Mouse (Mus musculus): ENCODE results near the gene Sfrp2. TPM values are rescaled to one million over a fixed set of nuclear protein-coding genes. Genes with fewer than 3 reads are reported as not detected.

The Sfrp2 gene
- polyA plus RNA-seq, 1 experiment from 2014 or later, result 3.2 TPM

DNA sequence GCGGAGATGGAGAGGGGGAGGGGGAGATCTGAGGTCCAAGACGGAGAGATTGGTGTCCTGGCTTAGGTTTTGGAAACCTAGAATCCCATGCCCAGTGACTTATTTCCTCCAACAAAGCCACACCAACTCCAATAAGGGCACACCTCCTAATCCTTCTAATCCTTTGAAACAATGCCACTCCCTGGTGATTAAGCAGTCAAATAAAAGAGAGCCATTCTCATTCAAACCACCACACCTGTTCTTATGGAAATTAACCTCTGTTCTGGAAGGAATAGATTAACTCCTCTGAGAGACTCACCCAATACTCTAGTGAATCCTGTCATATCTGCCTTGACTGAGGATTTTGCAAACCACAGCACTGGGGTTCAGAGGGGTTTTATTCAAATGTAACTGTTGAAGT is 21.0 kb downstream of the Sfrp2 start:
- no peak overlapping the region for H3K4me3 ChIP-seq (ENCODE audit: low read depth, low read length)
- H3K4me2 ChIP-seq (ENCODE audit: low read depth, low read length), result no peak overlapping the region
- no peaks in the 10 kb centered on the region for H3K4me1 ChIP-seq (ENCODE audit: control insufficient read depth, low read depth, low read length)
- H3K9me3 ChIP-seq (replicated peaks; ENCODE audit: control insufficient read depth, low read length), result no peaks in the 10 kb centered on the region
- WGBS (ENCODE audit: insufficient replicate concordance), result 86% methylated on average over 2 of the region's 2 CpGs
- no peak overlapping the region for H3K9ac ChIP-seq (ENCODE audit: low read depth, low read length)
- no peak for ATAC-seq (ENCODE audit: low read depth)
- H3K27ac ChIP-seq (ENCODE audit: low read length), result no peak overlapping the region
- H3K27me3 ChIP-seq (ENCODE audit: control insufficient read depth, insufficient read depth, low read depth, low read length), result peaks cover 20% of the 10 kb centered on the region
- H3K36me3 ChIP-seq (ENCODE audit: control insufficient read depth, insufficient read depth), result no peaks in the 10 kb centered on the region

DNA sequence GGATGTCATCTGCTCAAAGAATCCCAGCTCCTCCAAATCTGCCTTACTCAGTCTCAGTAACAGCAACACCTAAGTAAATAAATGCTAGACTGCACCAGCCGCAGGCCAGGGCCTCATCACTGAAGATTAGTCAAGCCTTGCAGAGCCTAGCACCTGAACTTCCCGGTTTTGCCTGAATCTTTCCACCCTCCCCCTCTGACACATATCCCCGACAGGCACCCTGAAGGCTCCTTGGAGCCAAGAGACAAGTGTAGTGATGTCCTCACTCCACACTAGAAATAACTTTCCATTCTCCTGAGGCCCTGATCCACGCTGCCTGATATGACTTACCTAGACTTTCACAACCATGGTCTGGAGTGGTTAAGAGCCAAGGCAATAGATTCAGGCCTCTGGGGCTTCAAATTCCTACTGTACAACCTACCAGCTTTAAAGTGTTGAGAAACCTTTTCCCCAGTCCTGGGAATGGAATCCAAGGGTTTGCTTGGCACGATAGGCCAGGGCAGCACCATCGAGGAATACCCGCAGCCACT is 21.7 kb downstream of the Sfrp2 start:
- H3K4me3 ChIP-seq (ENCODE audit: low read depth, low read length), result no peak overlapping the region
- H3K4me1 ChIP-seq (ENCODE audit: control insufficient read depth, low read depth, low read length), result no peaks in the 10 kb centered on the region
- H3K27ac ChIP-seq (ENCODE audit: low read length), result no peak overlapping the region
- no peak overlapping the region for H3K9ac ChIP-seq (ENCODE audit: low read depth, low read length)
- no peaks in the 10 kb centered on the region for H3K36me3 ChIP-seq (ENCODE audit: control insufficient read depth, insufficient read depth)
- peaks cover 20% of the 10 kb centered on the region for H3K27me3 ChIP-seq (ENCODE audit: control insufficient read depth, insufficient read depth, low read depth, low read length)
- no peak overlapping the region for H3K4me2 ChIP-seq (ENCODE audit: low read depth, low read length)
- no peaks in the 10 kb centered on the region for H3K9me3 ChIP-seq (replicated peaks; ENCODE audit: control insufficient read depth, low read length)
- ATAC-seq (ENCODE audit: low read depth), result no peak
- WGBS (ENCODE audit: insufficient replicate concordance), result 68% methylated on average over 7 of the region's 7 CpGs

DNA sequence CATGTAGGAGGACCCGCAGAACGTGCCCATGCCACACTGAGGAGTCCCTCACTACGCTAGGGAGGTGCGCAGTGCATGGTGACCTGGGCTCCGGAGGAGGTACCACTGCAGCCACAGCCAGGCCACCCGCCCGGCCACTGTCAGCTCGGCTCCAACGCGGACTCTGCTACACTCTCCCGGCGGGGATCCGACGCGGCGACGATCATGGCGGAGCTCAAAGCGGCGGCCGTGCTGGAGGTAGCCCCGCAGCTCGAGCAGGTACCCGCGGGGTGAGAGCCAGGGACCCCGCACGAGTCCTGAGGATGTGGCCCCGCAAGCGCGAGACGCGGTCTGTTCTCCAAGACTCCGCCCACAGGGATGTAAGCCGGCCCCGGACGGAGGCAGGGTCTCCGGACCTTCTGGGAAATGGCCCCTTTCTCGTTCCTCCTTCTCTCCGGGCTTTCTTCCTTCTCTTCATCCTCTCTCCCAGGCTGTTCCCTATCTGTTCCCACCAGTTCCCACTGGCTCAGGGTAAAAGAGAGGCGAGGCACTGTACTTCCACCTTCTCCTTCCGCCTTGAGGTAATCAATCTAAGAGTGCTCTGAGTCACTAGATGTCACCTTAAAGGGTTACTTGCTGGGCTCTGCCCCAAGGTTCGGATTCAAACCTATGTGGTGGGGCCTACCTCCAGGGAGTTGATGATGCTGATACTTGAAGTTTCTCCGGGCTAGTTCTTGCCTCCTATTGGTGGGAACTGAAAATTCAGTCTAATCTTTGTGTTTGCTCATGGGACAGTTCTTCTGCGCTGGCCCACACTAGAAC is 23.7 kb downstream of the Sfrp2 start:
- 2% methylated on average over 44 of the region's 44 CpGs for WGBS (ENCODE audit: insufficient replicate concordance)
- H3K4me3 ChIP-seq (ENCODE audit: low read depth, low read length), result peak overlapping the region; percentile 54
- H3K4me2 ChIP-seq (ENCODE audit: low read depth, low read length), result peak overlapping the region; percentile 68
- H3K4me1 ChIP-seq (ENCODE audit: control insufficient read depth, low read depth, low read length), result no peaks in the 10 kb centered on the region
- H3K36me3 ChIP-seq (ENCODE audit: control insufficient read depth, insufficient read depth), result no peaks in the 10 kb centered on the region
- no peaks in the 10 kb centered on the region for H3K9me3 ChIP-seq (replicated peaks; ENCODE audit: control insufficient read depth, low read length)
- ATAC-seq (ENCODE audit: low read depth), result no peak
- H3K9ac ChIP-seq (ENCODE audit: low read depth, low read length), result no peak overlapping the region
- H3K27ac ChIP-seq (ENCODE audit: low read length), result no peak overlapping the region
- H3K27me3 ChIP-seq (ENCODE audit: control insufficient read depth, insufficient read depth, low read depth, low read length), result peaks cover 20% of the 10 kb centered on the region

DNA sequence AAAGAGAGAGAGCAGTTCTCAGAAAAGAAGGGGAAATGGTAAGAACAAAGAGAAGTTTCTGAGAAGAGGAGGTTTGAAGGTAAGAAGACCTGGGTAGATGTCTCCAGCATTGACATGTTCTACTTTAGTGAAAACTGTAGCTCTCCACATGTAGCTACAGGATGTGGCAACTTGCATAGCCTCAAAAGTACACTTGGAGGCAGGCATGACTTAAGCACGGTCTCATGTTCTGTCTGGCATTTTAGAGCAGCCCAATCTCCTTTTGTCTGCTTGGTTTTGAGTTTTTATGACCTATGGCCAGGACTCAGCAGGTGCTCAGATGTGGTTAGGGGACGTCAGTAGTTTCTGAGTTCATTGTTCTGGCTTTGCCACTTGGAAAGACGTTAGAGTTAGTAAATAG is 25.3 kb downstream of the Sfrp2 start:
- H3K9ac ChIP-seq (ENCODE audit: low read depth, low read length), result no peak overlapping the region
- no peak overlapping the region for H3K4me3 ChIP-seq (ENCODE audit: low read depth, low read length)
- peaks cover 20% of the 10 kb centered on the region for H3K27me3 ChIP-seq (ENCODE audit: control insufficient read depth, insufficient read depth, low read depth, low read length)
- no peak overlapping the region for H3K4me2 ChIP-seq (ENCODE audit: low read depth, low read length)
- H3K27ac ChIP-seq (ENCODE audit: low read length), result no peak overlapping the region
- 48% methylated on average over 3 of the region's 3 CpGs for WGBS (ENCODE audit: insufficient replicate concordance)
- H3K4me1 ChIP-seq (ENCODE audit: control insufficient read depth, low read depth, low read length), result no peaks in the 10 kb centered on the region
- ATAC-seq (ENCODE audit: low read depth), result no peak
- H3K9me3 ChIP-seq (replicated peaks; ENCODE audit: control insufficient read depth, low read length), result no peaks in the 10 kb centered on the region
- no peaks in the 10 kb centered on the region for H3K36me3 ChIP-seq (ENCODE audit: control insufficient read depth, insufficient read depth)

DNA sequence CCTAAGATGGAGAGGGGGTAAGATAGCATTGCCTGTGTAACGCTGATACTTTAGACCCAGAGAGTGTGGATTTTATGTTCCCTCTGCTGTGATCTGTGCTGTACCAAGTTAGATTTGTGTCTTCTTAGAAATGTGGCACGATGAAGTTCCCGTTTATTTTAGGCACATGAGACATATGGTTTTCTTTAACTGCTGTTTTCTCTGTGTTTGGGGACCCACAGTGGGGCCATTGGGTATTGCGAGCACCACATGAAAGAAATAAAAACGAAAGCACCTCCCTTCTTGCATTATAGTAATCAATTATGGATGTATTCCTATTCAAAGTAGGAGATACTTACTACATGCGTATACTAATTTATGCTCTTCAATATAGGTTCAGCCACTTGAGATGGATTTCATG is 31.0 kb downstream of the Sfrp2 start:
- Histone ChIP-seq H3K4me1 (ENCODE audit: control insufficient read depth, low read depth, low read length) (no peaks in the 10 kb centered on the region), H3K9ac (ENCODE audit: low read depth, low read length) (no peak overlapping the region), H3K27ac (ENCODE audit: low read length) (no peak overlapping the region), H3K4me3 (ENCODE audit: low read depth, low read length) (no peak overlapping the region), H3K9me3 (replicated peaks; ENCODE audit: control insufficient read depth, low read length) (no peaks in the 10 kb centered on the region), H3K36me3 (ENCODE audit: control insufficient read depth, insufficient read depth) (no peaks in the 10 kb centered on the region), H3K4me2 (ENCODE audit: low read depth, low read length) (no peak overlapping the region), H3K27me3 (ENCODE audit: control insufficient read depth, insufficient read depth, low read depth, low read length) (no peaks in the 10 kb centered on the region)
- WGBS (ENCODE audit: insufficient replicate concordance), result 51% methylated on average over 6 of the region's 6 CpGs
- ATAC-seq (ENCODE audit: low read depth), result no peak

DNA sequence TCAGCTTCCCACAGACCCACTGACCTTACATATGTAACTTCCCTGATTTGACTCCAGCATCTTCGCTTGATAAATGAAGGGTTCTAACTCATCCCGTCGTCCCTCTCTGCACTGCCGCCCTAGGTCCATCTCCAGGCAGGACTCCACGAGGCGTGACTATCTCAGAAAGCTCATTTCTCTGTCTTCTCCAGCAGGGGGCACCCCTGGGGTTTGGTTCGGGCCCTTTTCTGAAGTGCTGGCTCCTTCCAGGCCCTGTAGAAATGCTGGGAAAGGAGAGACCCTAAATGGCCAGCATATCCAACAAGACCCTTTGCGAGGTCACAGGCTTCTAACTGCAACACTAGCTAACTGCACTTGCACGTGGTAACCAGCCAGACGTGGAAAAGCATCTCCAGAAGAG is 31.7 kb downstream of the Sfrp2 start:
- H3K4me1 ChIP-seq (ENCODE audit: control insufficient read depth, low read depth, low read length), result no peaks in the 10 kb centered on the region
- no peaks in the 10 kb centered on the region for H3K36me3 ChIP-seq (ENCODE audit: control insufficient read depth, insufficient read depth)
- no peaks in the 10 kb centered on the region for H3K27me3 ChIP-seq (ENCODE audit: control insufficient read depth, insufficient read depth, low read depth, low read length)
- no peak for ATAC-seq (ENCODE audit: low read depth)
- no peak overlapping the region for H3K9ac ChIP-seq (ENCODE audit: low read depth, low read length)
- WGBS (ENCODE audit: insufficient replicate concordance), result 3% methylated on average over 10 of the region's 10 CpGs
- H3K9me3 ChIP-seq (replicated peaks; ENCODE audit: control insufficient read depth, low read length), result no peaks in the 10 kb centered on the region
- no peak overlapping the region for H3K4me2 ChIP-seq (ENCODE audit: low read depth, low read length)
- H3K27ac ChIP-seq (ENCODE audit: low read length), result no peak overlapping the region
- no peak overlapping the region for H3K4me3 ChIP-seq (ENCODE audit: low read depth, low read length)

DNA sequence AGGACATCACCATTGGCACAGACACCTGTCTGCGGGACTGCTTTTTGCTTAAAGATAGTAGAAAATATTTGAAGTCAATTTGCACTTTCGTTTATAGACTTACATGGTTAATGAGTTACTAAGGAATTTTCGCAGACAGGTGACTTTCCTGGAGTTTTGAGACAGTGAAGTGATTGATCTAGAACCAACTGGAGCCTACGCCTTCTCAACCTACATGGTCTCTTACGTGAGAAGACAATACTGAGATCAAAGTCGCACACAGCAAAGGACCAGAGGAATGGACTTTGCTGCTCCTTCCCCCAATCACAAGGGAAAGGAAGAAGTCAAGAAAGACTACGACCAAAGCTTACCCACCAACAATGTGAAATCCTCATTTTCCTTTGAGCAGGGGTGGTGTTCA is 33.4 kb downstream of the Sfrp2 start:
- no peaks in the 10 kb centered on the region for H3K9me3 ChIP-seq (replicated peaks; ENCODE audit: control insufficient read depth, low read length)
- no peaks in the 10 kb centered on the region for H3K27me3 ChIP-seq (ENCODE audit: control insufficient read depth, insufficient read depth, low read depth, low read length)
- H3K4me3 ChIP-seq (ENCODE audit: low read depth, low read length), result no peak overlapping the region
- 59% methylated on average over 7 of the region's 7 CpGs for WGBS (ENCODE audit: insufficient replicate concordance)
- no peak overlapping the region for H3K27ac ChIP-seq (ENCODE audit: low read length)
- no peaks in the 10 kb centered on the region for H3K4me1 ChIP-seq (ENCODE audit: control insufficient read depth, low read depth, low read length)
- H3K4me2 ChIP-seq (ENCODE audit: low read depth, low read length), result no peak overlapping the region
- H3K36me3 ChIP-seq (ENCODE audit: control insufficient read depth, insufficient read depth), result no peaks in the 10 kb centered on the region
- H3K9ac ChIP-seq (ENCODE audit: low read depth, low read length), result no peak overlapping the region
- ATAC-seq (ENCODE audit: low read depth), result no peak

DNA sequence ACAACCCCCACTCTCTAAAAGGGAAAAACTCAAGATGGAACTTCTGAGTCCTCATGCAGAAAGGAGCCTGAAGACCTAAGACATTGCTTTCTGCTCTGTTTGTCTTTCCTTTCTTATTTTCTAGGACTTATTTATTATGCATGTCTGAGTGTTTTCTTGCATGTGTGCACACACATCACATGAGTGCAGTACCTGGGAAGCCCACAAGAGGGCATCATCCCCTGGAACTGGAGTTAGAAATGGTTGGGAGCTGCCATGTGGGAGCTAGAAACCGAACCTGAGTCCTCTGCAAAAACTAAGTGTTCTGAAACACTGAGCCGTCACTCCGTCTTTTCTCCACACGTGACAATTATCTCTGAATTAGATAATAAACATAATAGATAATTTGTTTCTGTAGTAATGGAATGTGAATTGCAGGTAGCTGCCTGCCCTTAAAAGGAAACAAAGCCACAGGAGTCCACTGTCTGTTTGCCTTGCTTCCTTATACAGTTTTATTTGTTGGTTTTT is 35.6 kb downstream of the Sfrp2 start:
- Histone ChIP-seq H3K27ac (ENCODE audit: low read length) (no peak overlapping the region), H3K4me1 (ENCODE audit: control insufficient read depth, low read depth, low read length) (no peaks in the 10 kb centered on the region), H3K36me3 (ENCODE audit: control insufficient read depth, insufficient read depth) (no peaks in the 10 kb centered on the region), H3K4me3 (ENCODE audit: low read depth, low read length) (no peak overlapping the region), H3K27me3 (ENCODE audit: control insufficient read depth, insufficient read depth, low read depth, low read length) (no peaks in the 10 kb centered on the region), H3K9ac (ENCODE audit: low read depth, low read length) (no peak overlapping the region), H3K4me2 (ENCODE audit: low read depth, low read length) (no peak overlapping the region), H3K9me3 (replicated peaks; ENCODE audit: control insufficient read depth, low read length) (no peaks in the 10 kb centered on the region)
- 78% methylated on average over 4 of the region's 4 CpGs for WGBS (ENCODE audit: insufficient replicate concordance)
- ATAC-seq (ENCODE audit: low read depth), result no peak

DNA sequence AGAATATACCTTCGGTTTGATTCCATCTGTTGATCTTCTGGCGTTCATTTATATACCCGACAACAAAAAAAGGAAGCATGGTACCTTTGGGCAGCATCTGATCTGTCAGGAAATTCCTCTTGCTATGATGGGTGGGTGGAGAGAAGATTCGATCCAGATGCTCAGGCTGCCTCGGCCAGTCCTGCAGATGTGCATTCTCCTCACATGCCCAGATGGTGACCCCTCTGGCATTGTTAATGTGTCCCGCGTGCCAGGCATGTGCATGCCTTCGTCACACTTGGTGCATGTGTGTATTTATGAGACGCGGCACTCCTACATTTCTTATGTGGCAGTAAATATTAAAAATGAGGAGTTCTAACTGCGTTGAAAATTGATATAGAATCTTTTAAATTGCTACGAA is 42.4 kb downstream of the Sfrp2 start:
- Histone ChIP-seq H3K36me3 (ENCODE audit: control insufficient read depth, insufficient read depth) (no peaks in the 10 kb centered on the region), H3K4me1 (ENCODE audit: control insufficient read depth, low read depth, low read length) (no peaks in the 10 kb centered on the region), H3K27me3 (ENCODE audit: control insufficient read depth, insufficient read depth, low read depth, low read length) (no peaks in the 10 kb centered on the region), H3K4me2 (ENCODE audit: low read depth, low read length) (no peak overlapping the region), H3K4me3 (ENCODE audit: low read depth, low read length) (no peak overlapping the region), H3K9ac (ENCODE audit: low read depth, low read length) (no peak overlapping the region), H3K27ac (ENCODE audit: low read length) (no peak overlapping the region), H3K9me3 (replicated peaks; ENCODE audit: control insufficient read depth, low read length) (no peaks in the 10 kb centered on the region)
- WGBS (ENCODE audit: insufficient replicate concordance), result 72% methylated on average over 12 of the region's 12 CpGs
- ATAC-seq (ENCODE audit: low read depth), result no peak
